Mouse (Mus musculus): ENCODE measurements at regions not wholly inside any gene's neighbourhood (a gene's known extent, or its start where the extent isn't known, plus 50 kb on each side); places are given as distances from the start of the nearest gene placed in this dataset.
A peak's percentile ranks its signal among the peaks of the same experiment; 100 is the strongest.

GRCm38 (mm10) chr9:98791709-98792108, 50.6 kb upstream of the Prr23a1 start:
- no peak for DNase-seq

GRCm38 (mm10) chr9:98773651-98774185, 68.6 kb upstream of the Prr23a1 start:
- no peak for DNase-seq

- no peak for DNase-seq
These were observed 69.1 kb upstream of the Prr23a1 start for GRCm38 (mm10) chr9:98773212-98773611.

DNA sequence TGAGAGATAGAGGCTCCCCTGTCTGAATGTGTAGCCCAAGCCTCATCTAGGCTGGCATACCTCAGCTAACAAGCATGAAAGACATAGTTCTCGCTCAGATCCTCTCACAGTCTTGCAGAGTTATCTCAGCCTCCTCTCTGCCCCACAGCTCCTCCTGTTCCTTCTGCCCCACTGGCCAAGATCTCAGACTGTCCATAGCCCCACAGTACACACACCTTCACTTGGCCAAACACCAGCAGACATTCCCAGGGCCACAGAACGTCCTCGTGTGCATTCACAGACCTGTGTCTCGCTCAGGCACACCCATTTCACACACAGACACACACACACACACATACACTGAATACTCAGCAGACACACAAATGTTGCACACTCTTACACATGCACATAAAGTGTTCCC, 87.5 kb upstream of the Prr23a1 start:
- no peak for DNase-seq

DNA sequence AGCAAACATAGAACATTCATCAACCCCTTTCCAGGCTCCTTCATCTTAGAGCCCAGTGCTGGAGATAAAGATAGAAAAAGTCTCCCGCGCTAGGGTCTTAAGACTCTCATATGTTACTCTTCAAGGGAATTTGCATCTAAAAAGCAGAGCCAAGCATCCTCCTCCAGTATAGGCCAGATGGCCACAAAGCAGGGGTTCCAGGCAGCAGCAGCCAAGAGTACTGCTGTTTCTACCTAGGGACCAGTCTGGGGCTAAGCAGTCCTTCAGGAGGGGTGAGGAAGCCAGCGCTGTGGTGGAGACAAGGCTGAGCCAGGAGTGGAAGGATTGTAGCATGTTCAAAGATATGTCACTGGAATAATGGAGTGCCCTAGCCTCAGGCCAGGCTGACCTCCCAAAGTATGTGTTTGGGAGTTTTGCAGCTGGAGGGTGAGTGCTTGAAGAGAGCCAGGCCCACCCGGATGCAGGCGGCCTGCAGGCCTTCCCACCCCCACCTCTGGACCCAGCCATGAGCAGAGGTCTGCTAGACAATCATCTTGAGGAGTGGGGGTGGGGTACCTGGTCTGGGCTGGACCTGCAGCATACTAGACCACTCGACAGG, 88.8 kb upstream of the Prr23a1 start:
- DNase-seq: no peak

DNA sequence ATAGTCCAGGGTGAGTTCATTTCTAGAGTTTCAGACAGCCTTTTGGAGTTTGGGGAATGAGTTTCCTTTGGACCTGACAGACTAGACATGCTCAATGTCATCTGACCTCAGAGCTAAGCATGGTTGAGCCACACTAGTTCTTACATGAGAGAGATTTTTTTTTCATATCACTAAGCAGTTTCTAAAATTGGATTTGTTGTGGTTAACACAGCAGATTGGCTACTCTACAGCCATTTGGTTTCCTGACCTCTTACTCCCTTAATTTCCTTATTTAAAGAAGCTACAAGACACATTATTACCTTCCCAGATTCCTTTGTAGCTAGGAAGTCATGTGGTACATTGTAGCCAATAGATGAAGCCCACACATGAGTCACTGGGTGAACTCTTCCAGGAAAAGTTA, 98.5 kb upstream of the Prr23a1 start:
- no peak for DNase-seq

DNA sequence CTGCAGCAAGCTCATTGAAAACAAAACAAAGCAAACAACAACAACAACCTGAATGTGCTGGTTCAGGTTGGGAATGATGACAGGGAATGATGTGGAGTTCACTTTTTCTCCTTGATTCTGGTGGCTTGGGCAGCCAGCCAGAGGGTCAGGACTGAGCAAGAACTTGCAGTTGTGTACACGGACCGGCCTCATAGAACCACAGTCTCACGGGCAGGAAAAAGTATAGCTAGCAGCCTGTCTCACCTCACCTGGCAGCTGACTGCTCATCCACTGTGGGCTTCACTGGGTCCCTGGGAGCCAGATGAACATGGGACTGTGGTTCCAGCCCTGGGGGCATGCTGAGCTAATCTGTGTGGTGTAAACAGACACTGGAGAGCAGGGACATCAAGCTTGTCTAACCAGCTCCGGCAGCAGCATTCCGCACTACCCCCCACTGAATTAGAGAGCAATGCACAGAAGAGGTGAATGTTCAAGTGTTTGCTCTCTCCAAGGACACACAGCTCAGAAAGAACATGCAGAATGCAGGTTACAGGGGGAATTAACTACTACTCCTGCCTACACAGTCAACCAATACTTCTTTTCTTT, 114.9 kb upstream of the Prr23a1 start:
- peak; percentile 4 to 46 for DNase-seq

DNA sequence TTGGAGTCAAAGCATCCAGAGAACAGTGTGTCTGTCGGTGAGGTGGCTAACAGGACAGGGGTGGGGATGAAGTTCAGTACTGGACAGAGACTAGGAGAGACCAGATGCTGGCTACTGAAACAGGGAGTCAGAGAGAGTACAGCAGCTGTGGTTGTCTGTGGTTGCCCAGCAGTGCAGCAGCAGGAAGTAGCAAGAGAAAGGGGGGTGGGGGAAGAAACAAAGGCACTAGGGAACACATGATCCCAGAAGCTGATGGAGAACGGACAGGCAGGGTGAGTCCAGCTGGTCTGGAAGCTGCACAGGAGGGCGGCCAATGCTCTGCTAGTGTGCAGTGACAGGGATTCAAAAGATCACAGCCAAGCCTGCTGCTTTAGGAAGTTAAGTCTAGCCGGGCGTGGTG, 115.7 kb upstream of the Prr23a1 start:
- no peak for DNase-seq

DNA sequence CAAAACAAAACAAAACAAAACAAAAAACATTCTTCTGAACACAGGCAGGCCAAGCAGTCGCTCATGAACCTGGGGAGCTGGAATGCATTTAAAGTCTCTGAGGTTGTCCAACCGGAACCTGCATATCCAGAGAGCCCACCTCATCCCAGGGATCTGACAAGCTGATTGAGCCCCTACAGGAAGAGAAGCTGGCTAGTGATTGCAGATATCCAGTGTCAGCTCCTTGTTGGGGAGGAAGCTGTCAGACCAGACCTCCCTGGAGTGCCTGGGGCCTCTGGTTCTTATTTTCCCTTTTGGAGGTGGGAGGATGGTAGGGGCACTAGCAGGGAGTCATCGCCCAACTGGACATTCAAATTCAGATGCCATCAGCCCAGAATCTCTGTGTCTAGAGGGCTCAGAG, 119.4 kb upstream of the Prr23a1 start:
- DNase-seq: no peak

- DNase-seq: no peak
These were observed 119.9 kb upstream of the Mrps22 start for GRCm38 (mm10) chr9:98721381-98721780.

- DNase-seq: no peak
These were observed 116.3 kb upstream of the Mrps22 start for GRCm38 (mm10) chr9:98717701-98718270.

GRCm38 (mm10) chr9:98714661-98715060, 113.2 kb upstream of the Mrps22 start:
- DNase-seq: no peak

- no peak for DNase-seq
These were observed 111.4 kb upstream of the Mrps22 start for GRCm38 (mm10) chr9:98712826-98713225.

- no peak for DNase-seq
These were observed 110.6 kb upstream of the Mrps22 start for GRCm38 (mm10) chr9:98712023-98712563.

DNA sequence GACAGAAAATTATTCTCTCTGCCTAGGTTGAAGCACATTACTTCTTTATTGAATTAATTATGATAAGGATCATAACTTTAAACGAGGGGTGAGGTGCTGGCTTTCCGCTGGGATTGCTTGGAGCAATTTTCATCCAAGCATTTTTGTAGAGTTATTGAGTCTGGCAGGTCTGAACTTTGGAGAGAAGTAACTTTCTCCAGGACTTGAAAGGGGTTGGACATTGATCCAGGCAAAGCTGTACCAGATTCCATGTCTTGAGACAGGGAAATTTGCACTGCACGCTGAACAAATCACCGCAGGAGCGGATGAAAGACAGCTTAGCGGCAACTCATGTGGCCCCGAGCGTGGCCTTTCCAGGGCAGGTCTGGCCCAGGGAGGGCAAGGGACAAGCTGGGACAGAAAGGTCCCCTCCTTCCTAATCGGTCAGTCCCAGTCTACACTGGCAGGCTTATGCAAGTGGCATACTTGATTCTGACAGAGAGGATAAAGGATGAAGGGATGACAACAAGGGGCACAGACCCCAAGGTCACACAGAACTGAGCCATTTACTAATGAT, 108.8 kb upstream of the Mrps22 start:
- no peak for DNase-seq

DNA sequence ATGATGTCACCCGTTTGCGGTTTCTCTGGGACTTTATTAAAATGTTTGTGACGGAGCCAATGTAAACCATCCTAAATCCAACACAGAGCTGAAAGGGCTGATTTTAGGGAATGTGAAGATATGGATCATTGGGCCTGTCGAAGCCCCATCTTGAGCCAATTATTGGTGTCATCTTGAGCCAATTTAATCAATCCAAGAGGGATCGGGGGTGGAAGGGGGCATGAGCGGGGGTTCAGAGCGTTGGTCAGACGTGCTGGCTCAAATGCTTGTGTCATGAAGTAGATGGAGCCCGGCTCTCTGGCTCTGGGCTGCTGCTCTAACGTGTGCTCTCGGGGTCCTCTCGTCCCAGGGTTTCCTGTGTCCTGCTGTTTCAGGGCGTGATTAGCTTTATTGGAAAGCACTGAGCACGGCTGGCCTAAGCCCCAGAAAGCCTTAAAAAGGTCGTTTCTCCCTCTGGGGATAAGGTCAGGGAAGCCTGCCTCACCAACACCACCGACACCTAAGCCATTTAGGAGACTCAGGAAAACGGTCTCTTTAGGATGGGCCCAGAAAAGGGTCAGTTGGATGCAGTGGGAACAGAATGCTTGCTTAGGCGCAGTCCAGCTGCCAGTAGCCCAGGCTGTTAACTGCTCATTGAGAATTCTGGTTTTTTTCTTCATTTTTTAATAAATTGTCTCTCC, 106.7 kb upstream of the Mrps22 start:
- no peak for DNase-seq

DNA sequence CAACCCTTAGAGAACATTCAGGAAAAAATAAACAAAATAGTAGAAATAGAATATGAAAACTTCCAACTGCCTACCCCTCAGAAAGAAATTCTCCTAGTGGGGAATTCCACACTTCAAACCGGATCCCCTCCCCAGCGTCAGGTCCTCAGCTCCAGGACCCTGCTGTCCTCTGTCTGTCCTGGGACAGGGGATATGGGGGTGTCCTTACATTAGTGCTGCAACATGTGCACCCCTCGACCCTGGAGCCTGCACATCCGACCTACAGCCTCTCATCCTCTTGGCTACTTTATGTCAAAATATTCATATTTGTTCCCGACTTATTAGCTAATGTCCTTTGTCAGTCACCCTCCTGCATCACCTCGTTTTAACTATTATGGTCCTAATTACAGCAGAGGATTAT, 106.0 kb upstream of the Mrps22 start:
- no peak for DNase-seq

- no peak for DNase-seq
These were observed 102.7 kb upstream of the Mrps22 start for GRCm38 (mm10) chr9:98704131-98704530.

DNA sequence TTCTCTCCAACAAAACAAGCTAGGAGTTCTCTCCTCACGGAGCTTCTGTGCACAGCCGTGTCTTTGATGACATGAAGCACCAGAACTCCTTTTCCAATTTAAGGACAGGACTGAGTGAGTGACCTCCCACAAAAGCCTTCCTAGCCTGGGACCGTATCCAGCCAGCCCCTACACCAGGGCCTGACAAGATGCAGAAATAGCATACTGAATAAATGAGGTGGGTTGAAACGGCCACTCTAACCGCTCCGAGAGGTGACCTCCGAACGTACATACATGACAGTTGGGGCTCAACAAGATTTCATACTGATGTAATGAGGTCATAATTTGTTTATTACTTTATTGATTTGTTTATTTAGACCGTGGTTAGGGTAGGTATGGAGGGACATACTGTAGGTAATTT, 101.9 kb upstream of the Mrps22 start:
- DNase-seq: no peak

GRCm38 (mm10) chr9:98700571-98700970, 99.1 kb upstream of the Mrps22 start:
- peak in 1 of 2 experiments; percentile 10 for DNase-seq

GRCm38 (mm10) chr9:98697155-98697554, 95.7 kb upstream of the Mrps22 start:
- no peak for DNase-seq

DNA sequence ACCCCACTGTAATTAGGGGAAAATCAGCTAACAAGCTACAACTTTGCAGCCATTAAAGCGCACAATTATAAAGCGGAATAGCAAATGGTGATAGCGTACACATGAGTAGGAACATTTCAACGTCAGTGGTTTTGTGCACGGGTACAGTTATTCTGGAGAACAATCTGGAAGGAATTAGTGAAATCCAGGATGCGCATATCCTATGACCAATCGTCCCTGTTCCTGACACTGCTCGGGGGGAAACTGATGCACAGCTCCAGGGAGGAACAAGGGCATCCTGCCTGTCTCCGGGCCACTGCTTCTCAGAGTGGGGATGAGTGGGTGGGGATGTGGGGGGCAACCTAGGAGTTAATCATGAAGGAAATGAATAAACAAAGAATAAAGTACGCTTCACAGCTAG, 93.6 kb upstream of the Mrps22 start:
- DNase-seq: no peak

DNA sequence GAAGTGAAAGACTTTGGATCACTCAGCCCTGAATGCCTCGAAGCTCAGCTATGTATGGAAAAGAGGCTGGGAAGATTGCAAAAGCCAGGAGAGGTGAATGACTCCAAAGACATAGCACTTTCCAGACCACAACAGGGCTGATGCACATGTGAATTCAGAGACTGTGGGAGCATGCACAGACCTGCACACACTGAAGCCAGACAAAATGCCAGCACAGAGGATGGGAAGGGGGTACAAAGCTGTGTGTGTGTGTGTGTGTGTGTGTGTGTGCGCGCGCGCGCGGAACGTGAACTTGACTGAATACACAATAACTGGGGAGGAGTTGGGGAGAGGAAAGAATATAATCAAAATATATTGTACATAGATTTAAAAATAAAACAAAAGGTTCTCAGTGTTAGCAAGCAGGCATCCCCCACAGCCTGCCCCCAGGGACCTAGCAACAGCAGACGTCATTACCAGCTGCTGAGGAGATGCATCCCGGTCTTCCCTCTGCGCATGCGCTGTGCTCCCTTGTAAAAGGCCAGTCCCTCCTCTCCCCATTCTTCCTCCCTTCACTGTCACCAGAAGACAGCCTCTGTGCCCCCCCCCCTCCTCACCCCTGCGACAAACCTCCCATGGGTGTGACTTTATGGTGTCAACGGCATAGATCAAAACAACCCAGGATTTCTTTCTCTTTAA, 89.5 kb upstream of the Mrps22 start:
- DNase-seq: peak; percentile 79 to 81

Data from kidney, postnatal 25 days (tissue).